Mouse (Mus musculus) neural tube, embryonic 11.5 days (tissue): ENCODE results near the gene Gatad2b. TPM values are rescaled to one million over a fixed set of nuclear protein-coding genes. Genes with fewer than 3 reads are reported as not detected.
"Not testable (repeated sequence)": the region's sequence is repeated elsewhere in the genome, so short reads cannot be mapped to it uniquely, and the experiment has no call there.

Experiments
- ATAC-seq: fragments of 200-750 bp; cut with Nextera tagmentation; 2 replicates; pipeline ENCODE4 v1.8.0; 2017; ENCODE audit warnings: moderate number of reproducible peaks, mild to moderate bottlenecking, moderate TSS enrichment, moderate library complexity; ENCODE audit not compliant: insufficient read depth, low FRiP score, low TSS enrichment
- DNase-seq: peaks from one replicate; pipeline ENCODE4 v3.0.0-alpha.2; 2015; ENCODE audit warnings: low spot score
- H3K27ac ChIP-seq: fragments of 300-500 bp; sonication (generic); 2 replicates; pipeline ENCODE4 v1.5.1; 2014; ENCODE audit warnings: low read depth, mild to moderate bottlenecking, low read length
- H3K27me3 ChIP-seq: fragments of 300-500 bp; sonication (generic); 2 replicates; pipeline ENCODE4 v1.6.1; 2014; ENCODE audit warnings: mild to moderate bottlenecking, low read length, mixed read lengths; ENCODE audit not compliant: control insufficient read depth, insufficient read depth
- H3K36me3 ChIP-seq: fragments of 300-500 bp; sonication (generic); 2 replicates; pipeline ENCODE4 v1.6.1; 2014; ENCODE audit warnings: mild to moderate bottlenecking, low read length, moderate library complexity, mixed read lengths; ENCODE audit not compliant: control insufficient read depth, insufficient read depth
- H3K4me1 ChIP-seq: fragments of 300-500 bp; sonication (generic); 2 replicates; pipeline ENCODE4 v1.6.1; 2014; ENCODE audit warnings: low read length, mixed read lengths; ENCODE audit not compliant: control insufficient read depth, insufficient read depth
- H3K4me2 ChIP-seq: fragments of 300-500 bp; sonication (generic); 2 replicates; pipeline ENCODE4 v1.6.1; 2014; ENCODE audit warnings: low read depth, mild to moderate bottlenecking, moderate library complexity
- H3K4me3 ChIP-seq: fragments of 300-500 bp; sonication (generic); 2 replicates; pipeline ENCODE4 v1.5.1; 2014; ENCODE audit warnings: low read depth, low read length
- H3K9ac ChIP-seq: fragments of 300-500 bp; sonication (generic); 2 replicates; pipeline ENCODE4 v1.6.1; 2014; ENCODE audit warnings: mild to moderate bottlenecking, low read length
- H3K9me3 ChIP-seq: fragments of 300-500 bp; sonication (generic); 2 replicates; pipeline ENCODE4 v1.6.1; 2016; ENCODE audit warnings: low read length; ENCODE audit not compliant: control insufficient read depth
- WGBS: fragments of 180-500 bp; shearing (Covaris S2); extraction: QIAGEN DNeasy Blood & Tissue Kit; methylation state at CpG from one replicate; pipeline ENCODE4 v1.1.7; 2014; 5-methylcytosine and 5-hydroxymethylcytosine counted together
- polyA plus RNA-seq: library from polyadenylated mRNA; unstranded; fragments of >200 nt; fragmentation: Nextera tagmentation; extraction: Ambion mirVana; gene quantifications from 2 replicates; pipeline ENCODE4 v1.2.1, GENCODE M21; 2014

Gene Gatad2b
- 9.2 and 11.4 TPM in 2 replicates for polyA plus RNA-seq

DNA sequence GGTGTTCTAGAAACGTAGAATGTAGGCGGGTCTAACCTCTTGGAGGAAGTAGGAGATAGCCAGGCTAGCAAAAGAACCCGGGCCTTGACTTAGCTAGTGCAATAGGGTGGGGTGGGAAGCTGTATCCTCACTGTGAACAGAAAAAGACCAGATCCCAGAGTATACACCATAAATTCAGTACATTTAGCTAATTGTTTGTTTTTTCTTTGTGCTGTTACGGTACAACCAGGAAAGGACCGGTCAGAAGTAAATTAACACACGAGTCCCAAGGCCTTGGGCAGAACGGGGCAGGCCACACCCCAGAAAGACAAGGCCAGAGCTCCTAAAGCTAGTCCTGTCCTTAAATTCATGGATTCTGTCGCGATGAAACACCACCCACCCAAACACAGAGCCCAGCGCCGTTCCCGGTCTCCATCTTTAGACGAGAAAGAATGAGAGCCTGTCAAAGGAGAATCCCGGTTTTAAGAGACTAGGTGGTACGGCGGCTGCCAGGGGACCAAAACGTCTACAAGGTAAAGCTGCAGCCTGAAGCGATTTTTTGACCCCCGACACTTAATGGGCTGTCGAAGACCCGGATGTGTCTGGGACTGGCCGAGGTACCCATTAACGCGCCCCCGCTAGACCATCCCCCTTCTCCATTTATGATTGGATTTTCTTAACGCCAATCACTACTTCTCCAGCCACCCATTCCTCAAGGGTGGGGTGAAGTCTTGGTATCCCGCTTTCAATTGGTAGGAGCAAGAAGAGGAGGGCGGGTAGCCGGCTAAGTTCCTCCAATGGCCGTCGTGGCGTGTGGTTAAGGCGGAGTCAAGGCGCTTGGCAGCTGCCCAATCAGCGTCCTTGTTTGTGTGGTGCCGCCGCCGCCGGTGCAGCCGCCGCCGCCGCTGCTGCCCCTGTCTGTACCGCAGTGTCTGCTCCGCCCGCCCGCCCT lies at the start of gene Gatad2b:
Gene Gatad2b, plus strand, starts transcription at position 834 of the 931 bp plus-strand sequence.
- Histone ChIP-seq H3K4me1 (peaks cover 10% of the 10 kb centered on the region), H3K36me3 (no peaks in the 10 kb centered on the region; the same call in 1 of the 2 replicates), H3K27me3 (no peaks in the 10 kb centered on the region), H3K9me3 (no peaks in the 10 kb centered on the region), H3K4me3 (peak within 1 kb of the TSS; percentile 91), H3K9ac (peak within 1 kb of the TSS; percentile 95), H3K27ac (peak within 1 kb of the TSS; percentile 99), H3K4me2 (peak within 1 kb of the TSS; percentile 72)
- ATAC-seq = peak; percentile 99
- peak; percentile 97 for DNase-seq
- WGBS = under 1% methylated on average over 44 of the region's 47 CpGs

DNA sequence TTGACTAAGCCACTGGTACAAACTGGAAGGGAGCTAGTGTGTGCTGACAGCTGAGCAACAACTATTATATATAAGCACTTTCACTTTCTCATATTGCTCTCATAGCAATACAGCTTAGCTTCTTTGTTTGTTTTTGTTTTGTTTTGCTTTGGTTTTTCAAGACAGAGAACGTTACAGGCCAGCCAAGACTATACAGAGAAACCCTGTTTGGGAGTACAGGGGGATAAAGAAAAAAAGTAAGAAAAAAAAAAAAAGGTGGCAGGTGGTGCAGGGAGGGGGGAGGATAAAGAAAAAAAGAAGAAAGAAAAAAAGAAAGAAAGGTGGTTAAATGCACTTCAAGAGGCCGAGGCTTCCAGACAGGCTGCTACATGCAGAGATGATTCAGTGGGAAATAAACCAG lies 47.6 kb upstream of the Gatad2b start:
- Histone ChIP-seq H3K36me3 (no peaks in the 10 kb centered on the region), H3K4me3 (no peak overlapping the region), H3K27ac (no peak overlapping the region), H3K4me2 (no peak overlapping the region), H3K9me3 (no peaks in the 10 kb centered on the region), H3K9ac (no peak overlapping the region), H3K4me1 (peaks cover 14% of the 10 kb centered on the region), H3K27me3 (no peaks in the 10 kb centered on the region)
- ATAC-seq (no peak), DNase-seq (no peak)
- 82% methylated on average over 2 of the region's 2 CpGs for WGBS

DNA sequence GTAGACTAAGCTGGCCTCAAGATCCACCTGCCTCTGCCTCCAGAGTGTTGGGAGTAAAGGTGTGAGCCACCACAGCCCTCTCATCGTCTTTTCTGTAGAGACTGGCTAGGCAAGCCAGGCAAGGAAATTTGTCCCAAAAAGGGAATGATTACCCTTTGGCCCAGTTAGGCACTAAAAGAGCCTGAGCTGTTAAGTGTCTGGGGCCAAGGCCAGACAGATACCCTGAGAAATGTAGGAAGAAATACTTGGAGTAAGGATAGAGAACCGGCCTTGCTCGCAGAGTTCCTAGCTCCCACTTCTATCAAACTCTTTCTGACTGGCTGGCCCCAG lies 45.4 kb upstream of the Gatad2b start:
- H3K4me1 ChIP-seq = peaks cover 13% of the 10 kb centered on the region
- H3K4me2 ChIP-seq = peak overlapping the region; percentile 76
- DNase-seq (no peak), ATAC-seq (peak; percentile 19)
- H3K36me3 ChIP-seq = peaks cover 2% of the 10 kb centered on the region; the same call in 1 of the 2 replicates
- no peaks in the 10 kb centered on the region for H3K9me3 ChIP-seq
- H3K27me3 ChIP-seq = no peaks in the 10 kb centered on the region
- WGBS = under 1% methylated on average over 3 of the region's 3 CpGs
- peak overlapping the region; percentile 44 for H3K4me3 ChIP-seq
- H3K27ac ChIP-seq = peak overlapping the region; percentile 79
- peak overlapping the region; percentile 54 for H3K9ac ChIP-seq

DNA sequence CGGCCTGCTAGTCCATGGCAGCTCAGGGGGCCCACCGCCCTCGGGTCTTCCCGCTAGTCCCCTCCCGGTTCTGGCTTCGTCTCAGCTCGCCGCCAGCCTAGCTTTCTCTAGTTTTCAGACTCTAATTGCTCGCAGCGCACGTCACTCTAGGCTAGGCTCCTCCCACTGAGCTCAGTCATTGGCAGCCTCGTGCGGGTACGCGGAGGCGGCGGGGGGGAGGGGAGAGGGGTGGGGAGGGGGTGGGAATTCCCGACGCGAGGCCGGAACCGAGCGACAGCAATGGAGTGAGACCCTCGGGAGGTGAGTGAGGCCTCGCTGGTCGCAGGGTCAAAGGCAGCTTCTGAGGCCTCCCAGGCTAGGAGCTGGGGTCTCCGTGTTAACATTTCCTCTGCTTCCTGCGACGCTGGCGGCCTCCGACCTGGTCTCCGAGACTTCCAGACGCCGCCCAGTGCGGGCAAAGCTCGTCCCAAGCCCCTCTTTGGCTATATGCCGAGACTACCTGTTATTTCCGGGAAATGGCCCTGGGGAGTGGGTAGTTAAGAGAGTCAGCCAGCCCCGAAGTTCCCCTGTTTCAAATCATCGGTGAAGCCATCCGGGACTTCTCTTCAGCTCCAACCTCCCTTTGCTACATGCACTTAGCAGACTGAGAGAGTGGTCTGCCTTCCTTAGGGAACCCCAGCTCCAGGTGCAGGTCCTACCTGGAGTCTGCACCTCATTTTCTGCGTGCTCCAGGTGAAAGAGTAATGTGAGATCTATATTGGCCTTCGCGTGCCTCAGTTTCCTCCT lies 44.8 kb upstream of the Gatad2b start, which contains the start of gene Slc39a1:
Gene Slc39a1, plus strand, starts transcription at position 213 of the 786 bp plus-strand sequence.
- peaks cover 2% of the 10 kb centered on the region; the same call in 1 of the 2 replicates for H3K36me3 ChIP-seq
- peak; percentile 93 for DNase-seq
- H3K9ac ChIP-seq = peak within 1 kb of the TSS; percentile 54
- peak within 1 kb of the TSS; percentile 79 for H3K27ac ChIP-seq
- no peaks in the 10 kb centered on the region for H3K9me3 ChIP-seq
- H3K27me3 ChIP-seq = no peaks in the 10 kb centered on the region
- H3K4me2 ChIP-seq = peak within 1 kb of the TSS; percentile 76
- under 1% methylated on average over 44 of the region's 44 CpGs for WGBS
- H3K4me3 ChIP-seq = peak within 1 kb of the TSS; percentile 44
- ATAC-seq = peak; percentile 93
- peaks cover 8% of the 10 kb centered on the region; the same call in 1 of the 2 replicates for H3K4me1 ChIP-seq

DNA sequence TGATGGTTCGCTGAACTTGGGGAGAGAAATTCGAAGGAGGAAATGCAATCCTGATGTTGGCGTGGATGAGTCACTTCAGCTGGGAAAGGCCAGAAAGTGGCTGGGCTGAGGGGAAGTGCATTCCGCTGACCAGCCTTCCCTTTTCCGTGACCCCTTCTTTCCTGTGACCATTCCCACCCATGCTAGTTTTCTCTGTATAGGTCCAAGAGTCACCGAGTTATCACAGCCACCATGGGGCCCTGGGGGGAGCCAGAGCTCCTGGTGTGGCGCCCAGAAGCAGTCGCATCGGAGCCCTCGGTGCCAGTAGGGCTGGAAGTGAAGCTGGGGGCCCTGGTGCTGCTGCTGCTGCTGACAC lies 44.3 kb upstream of the Gatad2b start:
- Histone ChIP-seq H3K9me3 (no peaks in the 10 kb centered on the region), H3K36me3 (peaks cover 2% of the 10 kb centered on the region; the same call in 1 of the 2 replicates), H3K4me2 (peak overlapping the region; percentile 76), H3K4me3 (peak overlapping the region; percentile 44), H3K27ac (no peak overlapping the region), H3K9ac (peak overlapping the region; percentile 45), H3K4me1 (peaks cover 6% of the 10 kb centered on the region; the same call in 1 of the 2 replicates), H3K27me3 (no peaks in the 10 kb centered on the region)
- DNase-seq (no peak), ATAC-seq (no peak)
- 6% methylated on average over 10 of the region's 10 CpGs for WGBS

DNA sequence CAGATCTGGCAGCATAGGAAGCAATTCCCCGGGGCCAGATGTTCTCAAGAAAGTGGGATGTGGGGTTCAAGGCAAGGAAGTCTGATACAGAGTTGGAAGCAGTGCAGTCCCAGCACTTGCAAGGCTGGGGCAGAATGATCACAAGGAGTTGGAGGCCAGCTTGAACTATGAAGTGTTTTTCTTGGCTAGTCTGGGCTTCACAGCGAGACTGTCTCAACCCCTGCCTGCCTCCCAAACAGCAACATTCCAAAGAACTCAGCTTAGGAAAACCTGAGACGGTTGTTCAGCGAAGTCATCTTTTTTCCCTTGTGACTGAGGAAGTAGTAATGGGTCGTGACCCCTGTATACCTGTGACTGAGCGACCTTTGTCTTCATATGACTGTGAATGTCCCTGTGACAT lies 42.2 kb upstream of the Gatad2b start:
- ATAC-seq (no peak), DNase-seq (no peak)
- H3K27ac ChIP-seq = no peak overlapping the region
- peaks cover 2% of the 10 kb centered on the region; the same call in 1 of the 2 replicates for H3K36me3 ChIP-seq
- H3K9me3 ChIP-seq = no peaks in the 10 kb centered on the region
- H3K27me3 ChIP-seq = no peaks in the 10 kb centered on the region
- H3K4me2 ChIP-seq = no peak overlapping the region
- 92% methylated on average over 6 of the region's 6 CpGs for WGBS
- H3K9ac ChIP-seq = no peak overlapping the region
- H3K4me1 ChIP-seq = peaks cover 12% of the 10 kb centered on the region
- no peak overlapping the region for H3K4me3 ChIP-seq

DNA sequence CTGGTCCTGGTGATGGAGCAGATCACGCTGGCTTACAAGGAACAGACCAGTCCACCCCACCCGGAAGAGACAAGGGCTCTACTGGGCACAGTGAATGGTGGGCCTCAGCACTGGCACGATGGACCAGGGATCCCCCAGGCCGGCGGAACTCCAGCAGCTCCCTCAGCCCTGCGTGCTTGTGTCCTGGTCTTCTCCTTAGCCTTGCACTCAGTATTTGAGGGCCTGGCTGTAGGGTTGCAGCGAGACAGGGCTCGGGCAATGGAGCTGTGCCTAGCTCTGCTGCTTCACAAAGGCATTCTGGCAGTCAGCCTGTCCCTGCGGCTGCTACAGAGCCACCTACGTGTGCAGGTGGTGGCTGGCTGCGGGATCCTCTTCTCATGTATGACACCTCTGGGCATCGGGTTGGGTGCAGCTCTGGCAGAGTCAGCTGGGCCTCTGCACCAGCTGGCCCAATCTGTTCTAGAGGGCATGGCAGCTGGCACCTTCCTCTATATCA lies 41.2 kb upstream of the Gatad2b start:
- peaks cover 12% of the 10 kb centered on the region for H3K4me1 ChIP-seq

DNA sequence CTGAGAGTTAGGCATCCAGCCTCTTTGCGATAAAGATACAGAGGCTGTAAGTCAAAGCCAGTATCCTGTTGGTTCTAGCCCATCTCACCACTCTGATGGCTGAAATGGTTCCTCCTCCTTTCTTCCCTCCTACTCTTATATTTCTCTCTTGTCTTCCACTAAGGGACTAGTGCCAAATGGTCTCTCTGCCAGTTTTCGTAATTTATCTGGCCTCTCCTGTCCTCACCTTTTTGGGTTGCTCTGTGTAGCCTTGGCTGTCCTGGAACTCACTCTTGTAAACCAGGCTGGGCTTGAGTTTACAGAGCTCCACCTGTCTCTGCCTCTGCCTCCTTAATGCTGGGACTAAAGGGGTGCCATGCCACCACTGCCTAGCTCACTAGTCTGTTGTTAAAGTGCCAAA lies 40.3 kb upstream of the Gatad2b start:
- WGBS = 96% methylated on average over 2 of the region's 2 CpGs

More for the DNA sequence above, 41.2 kb upstream of the Gatad2b start:
- H3K36me3 ChIP-seq, DNase-seq, H3K27me3 ChIP-seq, H3K9me3 ChIP-seq, H3K9ac ChIP-seq, H3K4me2 ChIP-seq, ATAC-seq, H3K27ac ChIP-seq, H3K4me3 ChIP-seq: not testable (repeated sequence)
- WGBS = 91% methylated on average over 8 of the region's 12 CpGs

More for the DNA sequence above, 40.3 kb upstream of the Gatad2b start:
- not testable (repeated sequence) for DNase-seq, ATAC-seq, H3K9ac ChIP-seq, H3K27ac ChIP-seq, H3K27me3 ChIP-seq, H3K9me3 ChIP-seq, H3K4me3 ChIP-seq, H3K36me3 ChIP-seq, H3K4me2 ChIP-seq, H3K4me1 ChIP-seq
